In genomic region chr7:100706883-100707480, GRCm38 (mm10) we compare ENCODE assay signal across 7 mouse cellular contexts. TPM values are rescaled to one million over a fixed set of nuclear protein-coding genes. Genes with fewer than 3 reads are reported as not detected.
A peak's percentile ranks its signal among the peaks of the same experiment; 100 is the strongest.
DNase-seq lines count a peak whose midpoint lies in the region; ATAC-seq and TF ChIP-seq lines count a peak whose summit lies in the region.

No protein-coding gene starts in this region.

- peaks cover 3% of the 10 kb centered on the region; the same call in 1 of the 2 replicates for H3K4me1 ChIP-seq in liver, adult 2 months (ENCODE audit: control insufficient read depth, insufficient read depth, low read length)
- H3K4me1 ChIP-seq in brown adipose tissue, adult 24 weeks (ENCODE audit: control insufficient read depth, insufficient read depth, insufficient read length, low read length) = peaks cover 7% of the 10 kb centered on the region; the same call in 1 of the 2 replicates
- peaks cover 13% of the 10 kb centered on the region for H3K4me1 ChIP-seq in heart, embryonic 16.5 days (ENCODE audit: control insufficient read depth, insufficient read depth, low read length)
- peaks cover 23% of the 10 kb centered on the region for H3K4me1 ChIP-seq in liver, embryonic 13.5 days (replicated peaks)

- H3K9me3 ChIP-seq in heart, embryonic 16.5 days (replicated peaks; ENCODE audit: control insufficient read depth, low read length) = no peaks in the 10 kb centered on the region
- no peaks in the 10 kb centered on the region for H3K9me3 ChIP-seq in liver, embryonic 13.5 days (replicated peaks)

- ATAC-seq in heart, embryonic 16.5 days (replicated peaks; ENCODE audit: extremely low read depth, insufficient read depth, low FRiP score) = peak; percentile 41
- peak; percentile 8 for ATAC-seq in liver, embryonic 13.5 days (ENCODE audit: low read depth)

- no peak for TF ChIP-seq CTCF in liver, adult 2 months (IDR thresholded peaks at IDR 0.05; ENCODE audit: low read depth, low read length)

- H3K9ac ChIP-seq in liver, adult 2 months (ENCODE audit: low read depth, low read length) = peak overlapping the region; percentile 88
- H3K9ac ChIP-seq in heart, embryonic 16.5 days (ENCODE audit: low read length) = peak overlapping the region; percentile 95
- H3K9ac ChIP-seq in liver, embryonic 13.5 days = peak overlapping the region; percentile 93

- H3K36me3 ChIP-seq in liver, adult 2 months (ENCODE audit: control insufficient read depth, insufficient read depth, low read length) = no peaks in the 10 kb centered on the region
- H3K36me3 ChIP-seq in heart, embryonic 16.5 days (ENCODE audit: control insufficient read depth, insufficient read depth) = no peaks in the 10 kb centered on the region
- H3K36me3 ChIP-seq in liver, embryonic 13.5 days = no peaks in the 10 kb centered on the region

- no peak for TF ChIP-seq POLR2A in liver, adult 2 months (IDR thresholded peaks at IDR 0.05; ENCODE audit: extremely low read depth, insufficient read depth, low read length)

- H3K79me2 ChIP-seq in liver, adult 2 months (ENCODE audit: control insufficient read depth, insufficient read depth, low read length) = peaks cover 13% of the 10 kb centered on the region

- no peaks in the 10 kb centered on the region for H3K27me3 ChIP-seq in liver, adult 2 months (ENCODE audit: control insufficient read depth, insufficient read depth, low read length)
- no peaks in the 10 kb centered on the region for H3K27me3 ChIP-seq in heart, embryonic 16.5 days (ENCODE audit: control insufficient read depth, insufficient read depth, low read length)
- 0 out of 2 replicates have a peak, but pooled peaks cover 4% of the 10 kb centered on the region for H3K27me3 ChIP-seq in liver, embryonic 13.5 days

- H3K27ac ChIP-seq in liver, adult 2 months (replicated peaks; ENCODE audit: insufficient read depth, low read depth, low read length) = peak overlapping the region; percentile 33
- H3K27ac ChIP-seq in brown adipose tissue, adult 24 weeks (replicated peaks; ENCODE audit: low read depth, low read length) = peak overlapping the region; percentile 84
- H3K27ac ChIP-seq in heart, embryonic 16.5 days (ENCODE audit: low read length) = peak overlapping the region; percentile 96
- peak overlapping the region; percentile 85 for H3K27ac ChIP-seq in liver, embryonic 13.5 days

- WGBS in liver, adult 2 months = 1% methylated on average over 23 of the region's 23 CpGs
- WGBS in heart, embryonic 16.5 days = 0% methylated on average over 23 of the region's 23 CpGs
- 2% methylated on average over 22 of the region's 23 CpGs for WGBS in liver, embryonic 13.5 days (ENCODE audit: insufficient replicate concordance)

- H3K4me2 ChIP-seq in heart, embryonic 16.5 days (ENCODE audit: low read depth, low read length) = peak overlapping the region; percentile 78
- peak overlapping the region; percentile 99 for H3K4me2 ChIP-seq in liver, embryonic 13.5 days

- H3K4me3 ChIP-seq in liver, adult 2 months (ENCODE audit: insufficient read depth, low read depth, low read length) = peak overlapping the region; percentile 76
- H3K4me3 ChIP-seq in brown adipose tissue, adult 24 weeks (ENCODE audit: insufficient read depth, low read depth, low read length) = peak overlapping the region; percentile 90
- peak overlapping the region; percentile 85 for H3K4me3 ChIP-seq in heart, embryonic 16.5 days (ENCODE audit: low read length)
- peak overlapping the region; percentile 92 for H3K4me3 ChIP-seq in liver, embryonic 13.5 days (replicated peaks)

- no peak for DNase-seq in liver, adult 2 months (ENCODE audit: extremely low read depth, low read depth, low spot score)
- DNase-seq in liver = no peak
- DNase-seq in liver, embryonic 13.5 days = no peak
- DNase-seq in embryo, embryonic 11 days = no peak
- no peak for DNase-seq in retina, postnatal 1 day

RNA-seq across cellular contexts. Expression of gene Fam168a, which starts 0.5 kb away (rescaled TPM):
- total RNA-seq in liver, adult 2 months (2014; rRNA removed) = 7.4 and 11.5 TPM in 2 replicates
- 32.0 and 38.5 TPM in 2 replicates for polyA plus RNA-seq in liver, adult 2 months (2012; rRNA removed)
- polyA plus RNA-seq in brown adipose tissue, adult 24 weeks (2012; ENCODE audit: insufficient read depth, insufficient read length, missing spikeins) = 11.6 and 27.2 TPM in 2 replicates
- polyA plus RNA-seq in heart, embryonic 16.5 days (2015; fragmentation: Nextera tagmentation; extraction: Ambion mirVana) = 25.6 and 27.2 TPM in 2 replicates
- polyA plus RNA-seq in liver, embryonic 13.5 days (2015; fragmentation: Nextera tagmentation; extraction: Ambion mirVana) = 4.5 and 5.4 TPM in 2 replicates

RNA-seq across cellular contexts. Expression of gene Plekhb1, which starts 44.8 kb away (rescaled TPM):
- 10.4 and 22.3 TPM in 2 replicates for total RNA-seq in liver, adult 2 months (2014; rRNA removed)
- 37.6 and 41.4 TPM in 2 replicates for polyA plus RNA-seq in liver, adult 2 months (2012; rRNA removed)
- 11.1 TPM in 2 replicates for polyA plus RNA-seq in brown adipose tissue, adult 24 weeks (2012; ENCODE audit: insufficient read depth, insufficient read length, missing spikeins)
- polyA plus RNA-seq in heart, embryonic 16.5 days (2015; fragmentation: Nextera tagmentation; extraction: Ambion mirVana) = 2.7 and 2.8 TPM in 2 replicates
- polyA plus RNA-seq in liver, embryonic 13.5 days (2015; fragmentation: Nextera tagmentation; extraction: Ambion mirVana) = 0.41 and 0.49 TPM in 2 replicates

Comparison
In these comparisons a context has a peak if more than half of its experiments do, and no peak if none do; other contexts are left out.
1. H3K27ac ChIP-seq: peak in every context shown above with its lines; median percentile 96 in heart, embryonic 16.5 days; 85 in liver, embryonic 13.5 days; 84 in brown adipose tissue, adult 24 weeks; 33 in liver, adult 2 months.